ENCODE assay signal across 20 mouse cellular contexts in genomic region chr9:45458363-45458762, GRCm38 (mm10). TPM values are rescaled to one million over a fixed set of nuclear protein-coding genes. Genes with fewer than 3 reads are reported as not detected.
A peak's percentile ranks its signal among the peaks of the same experiment; 100 is the strongest.
DNase-seq lines count a peak whose midpoint lies in the region; ATAC-seq and TF ChIP-seq lines count a peak whose summit lies in the region.
"Had no signal": no experiment of that assay in that cellular context is flagged by ENCODE, and none has a peak within 500 bp of the region (broad histone marks: within the 10 kb centered on the region; RNA-seq: fewer than 3 reads in every experiment).

No protein-coding gene starts in this region.

- H3K4me1 ChIP-seq in forebrain, embryonic 12.5 days: peaks cover 12% of the 10 kb centered on the region
- H3K4me1 ChIP-seq in forebrain, embryonic 10.5 days: peaks cover 11% of the 10 kb centered on the region; the same call in 1 of the 2 replicates
- H3K4me1 ChIP-seq: liver, embryonic 12.5 days; lung, embryonic 15.5 days had no signal

- TF ChIP-seq POLR2A in brain, embryonic 14.5 days (IDR thresholded peaks at IDR 0.05; ENCODE audit: borderline replicate concordance, extremely low read depth, insufficient read depth, insufficient read length, poor library complexity, severe bottlenecking): no peak

- TF ChIP-seq CTCF in brain, embryonic 14.5 days (IDR thresholded peaks at IDR 0.05; ENCODE audit: borderline replicate concordance, extremely low read depth, insufficient read depth, insufficient read length): no peak

- H3K9ac ChIP-seq in forebrain, embryonic 12.5 days: no peak overlapping the region
- H3K9ac ChIP-seq: liver, embryonic 12.5 days; lung, embryonic 15.5 days had no signal

- 0 out of 2 replicates have a peak overlapping the region, but pooled peaks have one; percentile 14 for H3K27ac ChIP-seq in forebrain, embryonic 12.5 days
- no peak overlapping the region for H3K27ac ChIP-seq in forebrain, embryonic 10.5 days
- H3K27ac ChIP-seq: kidney, postnatal 0 days; limb, embryonic 10.5 days; liver, embryonic 12.5 days; lung, embryonic 15.5 days; macrophage had no signal

- no peak for ATAC-seq in forebrain, embryonic 12.5 days (ENCODE audit: low FRiP score)
- ATAC-seq in granulocyte monocyte progenitor cell, adult 5-6 weeks (replicated peaks; ENCODE audit: poor library complexity, severe bottlenecking): no peak
- ATAC-seq: intestine, embryonic 16.5 days; liver, embryonic 12.5 days had no signal

- 63% methylated on average over 14 of the region's 14 CpGs for WGBS in forebrain, embryonic 12.5 days
- 68% methylated on average over 14 of the region's 14 CpGs for WGBS in forebrain, embryonic 10.5 days

- no peak overlapping the region for H3K4me2 ChIP-seq in forebrain, embryonic 12.5 days
- H3K4me2 ChIP-seq: liver, embryonic 12.5 days; lung, embryonic 15.5 days; midbrain, embryonic 11.5 days had no signal

- intact Hi-C loops in gastrocnemius, postnatal 36 days (cut with DNase I): no loop called here

- H3K4me3 ChIP-seq in forebrain, embryonic 12.5 days (replicated peaks): no peak overlapping the region
- H3K4me3 ChIP-seq in forebrain, embryonic 10.5 days: no peak overlapping the region
- H3K4me3 ChIP-seq: limb, embryonic 10.5 days; liver, embryonic 12.5 days; lung, embryonic 15.5 days had no signal

- DNase-seq in forebrain, embryonic 10.5 days (ENCODE audit: extremely low spot score, low spot score): no peak
- DNase-seq in layer of hippocampus, postnatal 10 days (ENCODE audit: low spot score in 2 of 2): peak; percentile 47 to 58
- no peak for DNase-seq in layer of hippocampus, postnatal 25 days (ENCODE audit: extremely low spot score in 1 of 2, low spot score in 1 of 2)
- DNase-seq in brain, embryonic 14.5 days (ENCODE audit: low read depth): peak; percentile 60
- peak; percentile 49 to 56 for DNase-seq in cerebellum, postnatal 14 days
- DNase-seq in gastrocnemius, postnatal 36 days: no peak
- DNase-seq: adrenal gland, adult 2 months; right cerebral cortex, postnatal 14 days had no signal

- no peaks in the 10 kb centered on the region for H3K9me3 ChIP-seq in forebrain, embryonic 12.5 days
- H3K9me3 ChIP-seq in forebrain, embryonic 10.5 days: no peaks in the 10 kb centered on the region
- H3K9me3 ChIP-seq: limb, embryonic 10.5 days; liver, embryonic 12.5 days; lung, embryonic 15.5 days had no signal

- peaks cover 11% of the 10 kb centered on the region; the same call in 1 of the 2 replicates for H3K27me3 ChIP-seq in forebrain, embryonic 12.5 days
- H3K27me3 ChIP-seq in forebrain, embryonic 10.5 days (ENCODE audit: poor library complexity, severe bottlenecking): no peaks in the 10 kb centered on the region; the same call in 1 of the 2 replicates
- H3K27me3 ChIP-seq: CH12.LX; lung, embryonic 15.5 days had no signal

- no peaks in the 10 kb centered on the region for H3K36me3 ChIP-seq in forebrain, embryonic 12.5 days (replicated peaks)
- H3K36me3 ChIP-seq in forebrain, embryonic 10.5 days (replicated peaks): no peaks in the 10 kb centered on the region
- H3K36me3 ChIP-seq: limb, embryonic 10.5 days; liver, embryonic 12.5 days; lung, embryonic 15.5 days had no signal

RNA-seq across cellular contexts. Expression of gene Dscaml1, which starts 31.9 kb away (rescaled TPM):
- 7.0 and 8.9 TPM in 2 replicates for polyA plus RNA-seq in forebrain, embryonic 12.5 days (2016; fragmentation: Nextera tagmentation; extraction: Ambion mirVana)
- 0.28 and 0.79 TPM in 2 replicates for polyA plus RNA-seq in forebrain, embryonic 10.5 days (2016; fragmentation: Nextera tagmentation; extraction: Ambion mirVana)
- 10 to 100 TPM; 67.0 to 72.6 TPM for total RNA-seq in layer of hippocampus, postnatal 10 days (2021)
- total RNA-seq in layer of hippocampus, postnatal 25 days (2021): 10 to 100 TPM; 74.4 to 96.5 TPM
- polyA plus RNA-seq in brain, embryonic 14.5 days (2012; rRNA removed): 34.3 and 36.8 TPM in 2 replicates
- not detected in 2 replicates for total RNA-seq in granulocyte monocyte progenitor cell, adult 5-6 weeks (2014; fragmentation: Nextera tagmentation)
- total RNA-seq in granulocyte monocyte progenitor cell, adult 5-6 weeks (2017): not detected in 2 replicates
- not detected for total RNA-seq in gastrocnemius, postnatal 36 days (2021)
- total RNA-seq: CH12.LX; gastrocnemius, adult 8-10 months; heart, adult 8-10 months had no signal
- polyA plus RNA-seq: liver, embryonic 12.5 days had no signal

RNA-seq across cellular contexts. Expression of gene Fxyd2, which starts 58.9 kb away (rescaled TPM):
- 2.0 and 2.3 TPM in 2 replicates for polyA plus RNA-seq in forebrain, embryonic 12.5 days (2016; fragmentation: Nextera tagmentation; extraction: Ambion mirVana)
- polyA plus RNA-seq in forebrain, embryonic 10.5 days (2016; fragmentation: Nextera tagmentation; extraction: Ambion mirVana): 0.55 and 1.2 TPM in 2 replicates
- 10 to 100 TPM in 1 of 2 experiments, 1 to 10 TPM in 1; 8.9 to 10.4 TPM for total RNA-seq in layer of hippocampus, postnatal 10 days (2021)
- 10 to 100 TPM in 1 of 2 experiments, 1 to 10 TPM in 1; 8.3 to 10.6 TPM for total RNA-seq in layer of hippocampus, postnatal 25 days (2021)
- polyA plus RNA-seq in brain, embryonic 14.5 days (2012; rRNA removed): 7.7 and 8.4 TPM in 2 replicates
- not detected in 2 replicates for total RNA-seq in granulocyte monocyte progenitor cell, adult 5-6 weeks (2014; fragmentation: Nextera tagmentation)
- 1.6 and 2.5 TPM in 2 replicates for total RNA-seq in granulocyte monocyte progenitor cell, adult 5-6 weeks (2017)
- total RNA-seq in gastrocnemius, postnatal 36 days (2021): 1 to 10 TPM; 1.4 to 2.6 TPM
- total RNA-seq: CH12.LX had no signal

Comparison
In these comparisons a context has a peak if more than half of its experiments do, and no peak if none do; other contexts are left out.
1. DNase-seq: peak in layer of hippocampus, postnatal 10 days (2 of 2), brain, embryonic 14.5 days (single experiment) and cerebellum, postnatal 14 days (2 of 2); none in forebrain, embryonic 10.5 days (single experiment), layer of hippocampus, postnatal 25 days (0 of 2) and gastrocnemius, postnatal 36 days (0 of 2).
2. RNA of gene Dscaml1, which starts 31.9 kb away (total RNA-seq): 74.4 to 96.5 TPM in layer of hippocampus, postnatal 25 days and 67.0 to 72.6 TPM in layer of hippocampus, postnatal 10 days; not detected in gastrocnemius, postnatal 36 days and not detected in granulocyte monocyte progenitor cell, adult 5-6 weeks; every median in the first group is over 10 times any median in the second.